Mouse (Mus musculus): ENCODE data around the gene Spdl1.
"Not testable (repeated sequence)": the region's sequence is repeated elsewhere in the genome, so short reads cannot be mapped to it uniquely, and the experiment has no call there.

GRCm38 (mm10) chr11:34805026-34805425 is 28.4 kb downstream of the Spdl1 start:
- TF ChIP-seq POLR2A (IDR thresholded peaks at IDR 0.05; ENCODE audit: low read depth, low read length); CTCF (IDR thresholded peaks at IDR 0.05; ENCODE audit: borderline replicate concordance, insufficient read depth, low read length): not testable (repeated sequence)

Measured in embryonic fibroblast, embryonic 13.5 days (primary cell).